Mouse (Mus musculus) hindbrain, embryonic 11.5 days (tissue): Measurements from ENCODE around the gene Aldh1a2. TPM values are rescaled to one million over a fixed set of nuclear protein-coding genes. Genes with fewer than 3 reads are reported as not detected.

ENCODE experiments used
- ATAC-seq: fragments of 200-750 bp; cut with Nextera tagmentation; 2 replicates; pipeline ENCODE4 v1.8.0; 2017; ENCODE audit warnings: mild to moderate bottlenecking, moderate TSS enrichment, moderate library complexity; ENCODE audit not compliant: low FRiP score
- DNase-seq: peaks from one replicate; pipeline ENCODE4 v3.0.0-alpha.2; 2015; ENCODE audit warnings: low spot score
- H3K27ac ChIP-seq: fragments of 300-500 bp; sonication (generic); 2 replicates; pipeline ENCODE4 v1.5.1; 2014; ENCODE audit warnings: mild to moderate bottlenecking, low read depth, low read length
- H3K27me3 ChIP-seq: fragments of 300-500 bp; sonication (generic); 2 replicates; pipeline ENCODE4 v1.6.1; 2014; ENCODE audit warnings: mild to moderate bottlenecking, low read length, moderate library complexity, mixed read lengths; ENCODE audit not compliant: control insufficient read depth, insufficient read depth
- H3K36me3 ChIP-seq: fragments of 300-500 bp; sonication (generic); 2 replicates; pipeline ENCODE4 v1.6.1; 2014; ENCODE audit warnings: mild to moderate bottlenecking, low read length, moderate library complexity, mixed read lengths; ENCODE audit not compliant: control insufficient read depth, insufficient read depth
- H3K4me1 ChIP-seq: fragments of 300-500 bp; sonication (generic); replicated peaks from 2 replicates; pipeline ENCODE4 v1.6.1; 2014; ENCODE audit warnings: low read length, mixed read lengths; ENCODE audit not compliant: control insufficient read depth, insufficient read depth
- H3K4me2 ChIP-seq: fragments of 300-500 bp; sonication (generic); replicated peaks from 2 replicates; pipeline ENCODE4 v1.6.1; 2014; ENCODE audit warnings: mild to moderate bottlenecking, low read depth, low read length
- H3K4me3 ChIP-seq: fragments of 300-500 bp; sonication (generic); 2 replicates; pipeline ENCODE4 v1.5.1; 2014; ENCODE audit warnings: low read depth, low read length
- H3K9ac ChIP-seq: fragments of 300-500 bp; sonication (generic); 2 replicates; pipeline ENCODE4 v1.6.1; 2014; ENCODE audit warnings: low read depth, low read length
- H3K9me3 ChIP-seq: fragments of 300-500 bp; sonication (generic); 2 replicates; pipeline ENCODE4 v1.6.1; 2016; ENCODE audit warnings: low read length; ENCODE audit not compliant: control insufficient read depth
- WGBS: fragments of 180-500 bp; shearing (Covaris S2); extraction: QIAGEN DNeasy Blood & Tissue Kit; methylation state at CpG from one replicate; pipeline ENCODE4 v1.1.7; 2014; 5-methylcytosine and 5-hydroxymethylcytosine counted together
- polyA plus RNA-seq: library from polyadenylated mRNA; unstranded; fragments of >200 nt; fragmentation: Nextera tagmentation; extraction: Ambion mirVana; gene quantifications from 2 replicates; pipeline ENCODE4 v1.2.1, GENCODE M21; 2014

Aldh1a2 gene
- polyA plus RNA-seq, 1 experiment from 2014 or later: 11.6 TPM

DNA sequence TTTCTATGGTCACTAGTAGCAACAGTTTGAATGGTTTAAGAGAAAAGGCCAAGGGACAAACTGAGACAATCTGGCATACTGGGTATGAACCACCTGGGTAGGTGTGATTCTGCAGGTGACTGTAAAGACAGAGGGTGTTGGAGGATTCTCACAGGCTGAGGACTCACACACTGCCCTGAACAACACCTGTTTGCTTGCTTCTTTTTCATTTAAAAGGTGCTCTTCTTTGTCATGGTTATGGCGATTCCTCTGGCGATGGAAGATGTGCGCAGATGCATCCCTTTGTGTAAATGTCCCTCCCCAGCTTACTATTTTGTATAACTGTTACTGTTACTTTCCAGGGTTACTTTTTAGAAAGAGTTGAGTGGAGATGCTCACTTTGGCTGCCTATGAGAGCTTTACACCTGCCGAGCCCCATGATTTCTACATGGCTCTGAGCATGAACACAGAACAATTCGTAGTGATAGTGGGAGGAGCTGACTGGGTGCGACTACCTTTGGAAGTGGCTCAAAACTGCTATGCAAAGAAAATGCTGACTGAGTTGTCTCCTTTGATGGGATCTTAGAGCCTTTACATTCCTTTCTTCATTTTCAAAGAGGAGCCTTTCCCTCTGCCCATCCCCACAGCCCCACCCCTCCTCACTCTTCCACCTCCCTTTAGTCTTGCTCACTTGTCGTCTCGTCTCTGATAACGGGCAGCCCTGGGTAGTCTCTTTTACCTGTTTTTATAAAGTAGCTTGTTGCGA is 11.8 kb downstream of the Aldh1a2 start:
- no peak overlapping the region for H3K27ac ChIP-seq
- H3K4me1 ChIP-seq: no peaks in the 10 kb centered on the region
- H3K9me3 ChIP-seq: no peaks in the 10 kb centered on the region
- no peaks in the 10 kb centered on the region for H3K36me3 ChIP-seq
- no peak overlapping the region for H3K9ac ChIP-seq
- no peak overlapping the region for H3K4me3 ChIP-seq
- WGBS: 43% methylated on average over 10 of the region's 10 CpGs
- H3K4me2 ChIP-seq: no peak overlapping the region
- no peak for DNase-seq
- no peak for ATAC-seq
- H3K27me3 ChIP-seq: no peaks in the 10 kb centered on the region

DNA sequence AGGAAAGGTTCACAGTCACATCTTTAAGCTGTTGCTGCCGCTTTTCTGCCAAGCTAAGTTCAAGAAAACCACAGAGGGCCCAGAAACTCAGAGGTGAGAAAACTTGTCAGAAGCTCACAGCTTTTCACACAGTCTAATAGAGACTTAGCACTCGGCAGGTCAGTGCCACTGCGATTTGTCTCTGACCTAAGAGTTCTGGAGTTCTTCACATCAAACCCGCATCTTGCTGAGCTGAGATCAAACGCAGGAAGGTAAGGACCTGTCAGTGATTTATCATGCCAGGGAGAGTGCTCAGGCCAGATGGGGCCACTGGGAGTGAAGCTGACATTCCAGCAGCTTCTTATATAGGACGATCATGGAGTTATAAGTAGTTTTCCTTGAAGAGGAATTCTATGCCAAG is 14.4 kb downstream of the Aldh1a2 start:
- Histone ChIP-seq H3K36me3 (no peaks in the 10 kb centered on the region), H3K27ac (no peak overlapping the region), H3K27me3 (no peaks in the 10 kb centered on the region), H3K4me1 (no peaks in the 10 kb centered on the region), H3K9ac (no peak overlapping the region), H3K4me3 (no peak overlapping the region), H3K4me2 (no peak overlapping the region), H3K9me3 (no peaks in the 10 kb centered on the region)
- WGBS: 16% methylated on average over 6 of the region's 6 CpGs
- ATAC-seq: no peak
- DNase-seq: no peak

DNA sequence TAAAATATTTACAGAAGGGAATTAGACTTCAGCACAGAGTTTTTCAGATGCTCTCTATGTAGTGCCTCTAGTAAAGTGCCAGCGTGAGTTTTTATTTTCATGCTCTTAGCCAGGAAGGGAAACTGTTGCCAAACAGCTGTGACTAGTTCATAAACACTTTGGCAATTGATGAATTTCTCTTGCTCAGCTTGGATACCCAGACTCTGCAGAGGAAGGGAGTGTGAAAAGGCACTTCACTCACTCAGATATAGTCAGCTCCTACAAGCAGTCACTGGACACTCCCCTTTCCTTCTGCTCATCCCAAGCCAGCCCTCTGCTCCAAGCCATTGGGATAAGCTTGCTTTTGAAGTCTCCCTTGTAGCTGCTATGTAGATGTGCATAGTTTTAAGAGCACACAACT is 21.0 kb downstream of the Aldh1a2 start:
- Histone ChIP-seq H3K27ac (no peak overlapping the region), H3K36me3 (no peaks in the 10 kb centered on the region), H3K9me3 (no peaks in the 10 kb centered on the region), H3K4me1 (no peaks in the 10 kb centered on the region), H3K4me3 (no peak overlapping the region), H3K9ac (no peak overlapping the region), H3K4me2 (no peak overlapping the region), H3K27me3 (no peaks in the 10 kb centered on the region)
- WGBS: 93% methylated on average over 1 of the region's 1 CpGs
- ATAC-seq (no peak), DNase-seq (no peak)

DNA sequence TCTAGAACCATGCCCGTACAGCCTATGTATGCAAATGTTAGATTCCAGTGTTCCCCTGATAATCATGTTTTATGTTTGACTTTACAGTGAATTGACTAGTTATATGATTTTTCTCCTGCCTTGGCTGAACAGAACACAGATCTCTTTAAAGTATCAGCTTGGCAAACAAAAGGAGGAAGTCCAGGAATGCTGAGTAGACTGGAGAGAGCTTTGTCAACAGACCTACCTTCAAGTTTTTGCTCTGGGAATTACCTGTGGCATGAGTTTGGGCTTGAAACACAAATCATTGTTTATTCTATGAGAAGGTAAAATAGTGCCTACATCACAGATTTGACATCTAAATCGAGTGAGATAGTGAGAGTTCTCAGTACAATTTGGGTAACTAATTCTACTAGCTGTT is 24.3 kb downstream of the Aldh1a2 start:
- H3K9ac ChIP-seq: no peak overlapping the region
- ATAC-seq (no peak), DNase-seq (no peak)
- no peak overlapping the region for H3K4me2 ChIP-seq
- no peaks in the 10 kb centered on the region for H3K4me1 ChIP-seq
- H3K27ac ChIP-seq: no peak overlapping the region
- no peaks in the 10 kb centered on the region for H3K9me3 ChIP-seq
- WGBS: 88% methylated on average over 2 of the region's 2 CpGs
- H3K27me3 ChIP-seq: no peaks in the 10 kb centered on the region
- H3K4me3 ChIP-seq: no peak overlapping the region
- H3K36me3 ChIP-seq: no peaks in the 10 kb centered on the region

DNA sequence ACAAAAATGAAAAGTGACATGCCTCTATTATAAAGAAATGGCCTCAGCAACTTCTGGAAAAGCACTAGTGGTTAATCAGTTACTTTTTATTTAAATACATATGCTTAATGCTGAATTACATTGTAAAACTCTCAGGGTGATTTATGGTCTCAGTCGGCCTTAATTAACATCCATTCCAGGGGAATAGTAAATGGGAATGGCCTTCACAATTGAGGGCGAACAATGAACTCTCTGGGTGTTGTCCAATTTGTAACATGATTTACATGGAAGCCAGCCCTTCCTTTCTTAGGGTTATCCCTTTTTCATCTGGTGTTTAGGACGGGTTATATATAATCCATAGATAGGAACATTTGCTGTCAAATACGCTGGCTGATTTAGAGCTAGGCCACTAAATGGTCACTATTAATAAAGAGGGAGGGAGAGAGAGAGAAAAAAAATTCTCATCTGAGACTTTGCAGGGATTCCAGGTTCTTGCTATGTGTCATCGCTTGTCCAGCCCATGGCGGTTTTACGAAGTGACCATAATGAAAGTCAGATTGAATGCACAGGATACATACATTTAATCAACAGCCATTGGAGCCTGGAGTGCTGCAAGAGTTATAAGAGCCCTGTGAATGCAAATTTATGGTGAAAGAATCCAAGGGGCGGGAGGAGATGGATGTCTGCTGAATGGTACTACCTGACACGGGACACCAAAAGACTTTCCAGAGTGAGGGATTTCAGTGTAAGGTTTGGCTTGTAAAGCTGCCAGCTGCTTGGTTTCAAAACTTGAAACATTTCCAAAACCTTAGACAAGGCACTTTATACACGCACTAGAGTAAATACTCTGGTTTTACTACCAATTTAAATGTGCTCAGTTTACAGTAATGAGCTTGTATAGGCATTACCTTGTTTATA is 26.2 kb downstream of the Aldh1a2 start:
- H3K9me3 ChIP-seq: no peaks in the 10 kb centered on the region
- H3K27me3 ChIP-seq: no peaks in the 10 kb centered on the region
- ATAC-seq: no peak
- H3K4me2 ChIP-seq: no peak overlapping the region
- WGBS: 69% methylated on average over 10 of the region's 10 CpGs
- H3K27ac ChIP-seq: no peak overlapping the region
- DNase-seq: no peak
- H3K36me3 ChIP-seq: no peaks in the 10 kb centered on the region
- no peaks in the 10 kb centered on the region for H3K4me1 ChIP-seq
- no peak overlapping the region for H3K4me3 ChIP-seq
- H3K9ac ChIP-seq: no peak overlapping the region

DNA sequence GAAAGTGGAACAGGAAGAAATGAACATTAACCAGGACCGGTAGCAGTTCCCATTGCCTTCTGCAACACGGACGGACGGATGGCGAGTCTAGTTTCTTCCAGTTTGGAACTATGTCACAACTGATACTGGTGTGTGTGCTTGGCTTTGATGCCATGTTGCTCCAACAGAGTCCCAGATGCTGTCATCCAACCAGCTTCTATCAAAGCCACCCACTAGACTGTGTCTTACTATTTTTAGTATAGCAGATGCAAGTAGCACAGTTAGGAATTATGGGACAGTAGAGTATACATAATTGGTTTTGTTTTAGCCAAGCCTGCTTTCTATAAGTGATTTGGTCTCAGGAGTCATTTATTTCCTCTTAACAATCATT is 26.8 kb downstream of the Aldh1a2 start:
- DNase-seq: no peak
- Histone ChIP-seq H3K4me1 (no peaks in the 10 kb centered on the region), H3K9me3 (no peaks in the 10 kb centered on the region), H3K9ac (no peak overlapping the region), H3K36me3 (no peaks in the 10 kb centered on the region), H3K4me2 (no peak overlapping the region), H3K27me3 (no peaks in the 10 kb centered on the region), H3K4me3 (no peak overlapping the region), H3K27ac (no peak overlapping the region)
- no peak for ATAC-seq
- 97% methylated on average over 5 of the region's 5 CpGs for WGBS

DNA sequence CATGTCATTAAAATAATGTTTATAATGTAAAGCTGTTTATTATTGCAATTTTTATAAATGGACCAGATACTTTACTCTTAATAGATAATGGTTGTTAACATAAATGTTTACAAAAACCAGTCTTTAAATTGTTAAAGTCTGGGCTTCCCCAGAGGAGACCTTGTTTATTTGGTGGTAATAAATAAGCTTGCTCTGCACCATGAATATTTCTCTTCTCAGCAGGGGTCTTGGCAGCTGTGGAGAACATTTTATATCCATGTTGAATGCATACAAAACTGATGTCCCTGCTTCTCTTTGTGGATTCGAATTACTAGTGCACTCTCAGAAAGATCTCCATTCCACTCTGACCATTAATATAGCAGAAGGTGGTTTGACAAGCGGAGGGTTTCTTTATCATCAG is 38.8 kb downstream of the Aldh1a2 start:
- H3K9me3 ChIP-seq: no peaks in the 10 kb centered on the region
- H3K9ac ChIP-seq: no peak overlapping the region
- no peak overlapping the region for H3K4me3 ChIP-seq
- ATAC-seq: no peak
- 89% methylated on average over 2 of the region's 2 CpGs for WGBS
- no peak for DNase-seq
- H3K4me1 ChIP-seq: no peaks in the 10 kb centered on the region
- H3K4me2 ChIP-seq: no peak overlapping the region
- no peaks in the 10 kb centered on the region for H3K36me3 ChIP-seq
- no peak overlapping the region for H3K27ac ChIP-seq
- H3K27me3 ChIP-seq: no peaks in the 10 kb centered on the region

DNA sequence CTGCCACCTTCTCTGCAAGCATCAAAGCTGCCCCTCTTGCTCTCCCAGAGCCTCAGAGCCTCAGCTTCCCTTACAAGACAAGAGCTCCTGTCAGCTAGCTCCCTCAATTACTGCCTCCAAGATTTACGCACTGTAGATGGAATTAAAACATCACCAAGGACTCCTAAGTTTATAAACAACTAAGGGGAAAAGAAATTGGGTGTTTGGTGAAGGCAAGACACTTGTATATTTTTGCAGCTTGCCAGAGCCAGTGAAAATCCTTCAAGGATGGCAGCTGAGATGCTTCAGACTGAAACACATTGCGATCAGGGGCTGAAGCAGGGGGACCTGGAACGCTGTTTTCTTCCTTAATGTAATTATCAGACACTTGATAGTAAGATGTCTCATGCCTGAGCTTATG is 47.1 kb downstream of the Aldh1a2 start:
- Histone ChIP-seq H3K4me1 (no peaks in the 10 kb centered on the region), H3K27ac (no peak overlapping the region), H3K36me3 (no peaks in the 10 kb centered on the region), H3K4me3 (no peak overlapping the region), H3K27me3 (no peaks in the 10 kb centered on the region), H3K9ac (no peak overlapping the region), H3K9me3 (no peaks in the 10 kb centered on the region), H3K4me2 (no peak overlapping the region)
- ATAC-seq: no peak
- no peak for DNase-seq
- 87% methylated on average over 3 of the region's 3 CpGs for WGBS

DNA sequence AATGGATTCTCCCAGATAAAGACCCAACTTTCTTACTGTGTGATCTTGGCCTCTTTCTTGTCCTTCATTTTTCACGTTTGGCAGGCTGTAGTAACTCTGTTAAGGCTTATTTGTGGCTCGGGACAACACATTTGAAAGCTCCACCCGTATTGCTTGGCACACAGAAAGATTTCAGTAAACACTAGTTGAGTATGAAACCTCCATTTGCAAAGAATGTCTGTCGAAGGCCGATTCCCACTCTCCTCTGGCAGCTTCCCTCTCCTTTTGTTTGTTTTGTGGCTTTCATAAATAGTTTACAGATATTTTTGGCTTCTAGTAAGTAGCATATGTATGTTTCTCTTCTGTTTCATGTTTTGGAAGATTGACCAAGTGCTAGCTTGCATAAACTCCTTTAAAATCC is 54.1 kb downstream of the Aldh1a2 start:
- no peaks in the 10 kb centered on the region for H3K4me1 ChIP-seq
- DNase-seq: no peak
- 87% methylated on average over 5 of the region's 5 CpGs for WGBS
- no peaks in the 10 kb centered on the region for H3K9me3 ChIP-seq
- no peaks in the 10 kb centered on the region for H3K27me3 ChIP-seq
- H3K36me3 ChIP-seq: no peaks in the 10 kb centered on the region
- H3K4me3 ChIP-seq: no peak overlapping the region
- no peak overlapping the region for H3K9ac ChIP-seq
- H3K27ac ChIP-seq: no peak overlapping the region
- ATAC-seq: no peak
- H3K4me2 ChIP-seq: no peak overlapping the region
